Mouse (Mus musculus) myocyte (in vitro differentiated cells): ENCODE results near the gene Nfu1. TPM values are rescaled to one million over a fixed set of nuclear protein-coding genes. Genes with fewer than 3 reads are reported as not detected.

Experiments used
- H3K27me3 ChIP-seq: one replicate; pipeline ENCODE4 v1.6.1; 2011; ENCODE audit not compliant: control insufficient read depth, insufficient read depth, insufficient read length
- H3K36me3 ChIP-seq: one replicate; pipeline ENCODE4 v1.6.1; 2011; ENCODE audit not compliant: control insufficient read depth, insufficient read depth
- H3K4me2 ChIP-seq: one replicate; pipeline ENCODE4 v1.6.1; 2011; ENCODE audit warnings: low read depth, control low read depth
- H3K4me3 ChIP-seq: one replicate; pipeline ENCODE4 v1.5.1; 2011; ENCODE audit warnings: mild to moderate bottlenecking, control low read depth, moderate library complexity
- H3K79me2 ChIP-seq: one replicate; pipeline ENCODE4 v1.6.1; 2011; ENCODE audit not compliant: control insufficient read depth, insufficient read depth
- H3ac ChIP-seq: one replicate; pipeline ENCODE4 v1.6.1; 2011; ENCODE audit not compliant: control insufficient read depth, insufficient read length
- CEBPB ChIP-seq: IDR thresholded peaks from 2 replicates; pipeline ENCODE4 v1.6.1; 2011; ENCODE audit warnings: mild to moderate bottlenecking, moderate library complexity; ENCODE audit not compliant: poor library complexity, insufficient read depth, severe bottlenecking
- E2F4 ChIP-seq: IDR thresholded peaks from one replicate; pipeline ENCODE4 v1.6.1; 2011; ENCODE audit warnings: mild to moderate bottlenecking, control low read depth, moderate library complexity; ENCODE audit not compliant: insufficient read depth
- MAX ChIP-seq: IDR thresholded peaks from one replicate; pipeline ENCODE4 v1.6.1; 2011; ENCODE audit warnings: low read depth, mild to moderate bottlenecking, control low read depth
- MYOD1 ChIP-seq, 3 experiments: IDR thresholded peaks; one replicate each; pipeline ENCODE4 v1.6.1; 2011; ENCODE audit warnings: control low read depth in 2 of 3, low read depth in 2 of 3, mild to moderate bottlenecking in 2 of 3, moderate library complexity in 1 of 3; ENCODE audit not compliant: insufficient read length in 2 of 3, control insufficient read depth in 1 of 3
- MYOG ChIP-seq, 3 experiments: IDR thresholded peaks; one replicate each; pipeline ENCODE4 v1.6.1; 2011; ENCODE audit warnings: control low read depth in 2 of 3, low read depth in 2 of 3, mild to moderate bottlenecking in 2 of 3; ENCODE audit not compliant: insufficient read length in 2 of 3, control insufficient read depth in 1 of 3, insufficient read depth in 1 of 3
- POLR2A ChIP-seq: IDR thresholded peaks from one replicate; pipeline ENCODE4 v1.6.1; 2011; ENCODE audit warnings: low read depth, mild to moderate bottlenecking, control low read depth, moderate library complexity; ENCODE audit not compliant: insufficient read length
- POLR2AphosphoS2 ChIP-seq: IDR thresholded peaks from one replicate; pipeline ENCODE4 v1.6.1; 2011; ENCODE audit warnings: low read depth, control low read depth; ENCODE audit not compliant: insufficient read length
- REST ChIP-seq: IDR thresholded peaks from one replicate; pipeline ENCODE4 v1.6.1; 2011; ENCODE audit warnings: mild to moderate bottlenecking, control low read depth, moderate library complexity; ENCODE audit not compliant: insufficient read depth, insufficient read length
- SRF ChIP-seq: IDR thresholded peaks from one replicate; pipeline ENCODE4 v1.6.1; 2011; ENCODE audit warnings: low read depth; ENCODE audit not compliant: control insufficient read depth, insufficient read length
- TCF12 ChIP-seq: IDR thresholded peaks from one replicate; pipeline ENCODE4 v1.6.1; 2011; ENCODE audit warnings: mild to moderate bottlenecking, control low read depth; ENCODE audit not compliant: poor library complexity, insufficient read depth, severe bottlenecking
- TCF3 ChIP-seq: IDR thresholded peaks from one replicate; pipeline ENCODE4 v1.6.1; 2011; ENCODE audit warnings: low read depth, control low read depth; ENCODE audit not compliant: insufficient read length
- USF1 ChIP-seq: IDR thresholded peaks from one replicate; pipeline ENCODE4 v1.6.1; 2011; ENCODE audit warnings: low read depth, mild to moderate bottlenecking, control low read depth, moderate library complexity
- polyA plus RNA-seq: library from polyadenylated mRNA; unstranded; fragments of >200 nt; fragmentation: generic; extraction: Trizol; gene quantifications from one replicate; pipeline ENCODE4 v1.2.1, GENCODE M21; 2012; ENCODE audit warnings: missing spikeins

Gene Nfu1
- polyA plus RNA-seq, 1 experiment: 240 TPM

DNA sequence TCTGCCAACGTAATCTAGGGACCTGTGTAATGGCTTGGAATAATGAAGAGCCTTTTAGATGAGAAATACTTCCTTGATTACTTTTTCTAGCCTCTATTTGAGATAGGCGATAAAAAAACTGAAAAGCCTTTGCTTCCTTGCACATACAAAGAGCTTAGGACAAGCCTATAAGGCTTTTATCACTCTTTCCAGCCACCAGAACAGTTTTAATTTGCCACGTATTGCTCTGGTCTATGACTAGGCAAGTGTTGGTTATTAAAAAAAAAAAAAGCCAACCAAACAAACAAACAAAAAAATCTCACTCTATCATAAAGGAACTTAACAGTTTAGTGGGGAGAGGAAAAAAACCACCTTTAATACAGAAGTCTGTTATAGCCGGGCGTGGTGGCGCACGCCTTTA lies 32.4 kb downstream of the Nfu1 start:
- peak overlapping the region; percentile 93 for H3K4me3 ChIP-seq
- H3K79me2 ChIP-seq: peaks cover 29% of the 10 kb centered on the region
- no peak overlapping the region for H3ac ChIP-seq
- peak overlapping the region; percentile 97 for H3K4me2 ChIP-seq
- no peaks in the 10 kb centered on the region for H3K36me3 ChIP-seq
- no peaks in the 10 kb centered on the region for H3K27me3 ChIP-seq
- TF ChIP-seq REST (no peak), MYOG (IDR thresholded peaks at IDR 0.05; ENCODE audit: control insufficient read depth in 1 of 3, insufficient read depth in 1 of 3, insufficient read length in 2 of 3, low read depth in 2 of 3) (no peak), POLR2AphosphoS2 (no peak), TCF12 (no peak), CEBPB (no peak), E2F4 (no peak), MYOD1 (IDR thresholded peaks at IDR 0.05; ENCODE audit: control insufficient read depth in 1 of 3, insufficient read length in 2 of 3, low read depth in 2 of 3) (no peak)

DNA sequence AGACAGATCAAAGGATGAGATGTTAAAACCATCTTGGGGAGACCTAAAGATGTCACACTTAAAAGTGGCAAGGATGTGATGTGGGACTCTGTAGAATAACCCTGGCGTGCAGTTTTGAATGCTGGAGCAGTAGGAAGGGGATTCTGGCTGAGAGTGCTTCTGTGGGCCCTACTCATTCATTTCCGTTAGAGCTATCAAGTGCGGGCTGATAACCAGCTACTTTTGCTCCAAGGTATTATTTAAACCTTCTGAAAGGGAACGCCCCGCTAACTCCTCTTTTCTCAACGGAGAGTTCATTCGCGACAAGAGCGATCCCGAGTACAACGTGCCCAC lies 32.9 kb downstream of the Nfu1 start:
- H3ac ChIP-seq: peak overlapping the region; percentile 62
- H3K79me2 ChIP-seq: peaks cover 32% of the 10 kb centered on the region
- H3K4me2 ChIP-seq: peak overlapping the region; percentile 97
- no peaks in the 10 kb centered on the region for H3K36me3 ChIP-seq
- no peaks in the 10 kb centered on the region for H3K27me3 ChIP-seq
- H3K4me3 ChIP-seq: peak overlapping the region; percentile 93
- TF ChIP-seq MAX (no peak), REST (no peak), E2F4 (no peak), MYOD1 (IDR thresholded peaks at IDR 0.05; ENCODE audit: control insufficient read depth in 1 of 3, insufficient read length in 2 of 3, low read depth in 2 of 3) (no peak), SRF (no peak), USF1 (no peak), POLR2A (no peak), MYOG (IDR thresholded peaks at IDR 0.05; ENCODE audit: control insufficient read depth in 1 of 3, insufficient read depth in 1 of 3, insufficient read length in 2 of 3, low read depth in 2 of 3) (no peak), POLR2AphosphoS2 (no peak), CEBPB (no peak)

DNA sequence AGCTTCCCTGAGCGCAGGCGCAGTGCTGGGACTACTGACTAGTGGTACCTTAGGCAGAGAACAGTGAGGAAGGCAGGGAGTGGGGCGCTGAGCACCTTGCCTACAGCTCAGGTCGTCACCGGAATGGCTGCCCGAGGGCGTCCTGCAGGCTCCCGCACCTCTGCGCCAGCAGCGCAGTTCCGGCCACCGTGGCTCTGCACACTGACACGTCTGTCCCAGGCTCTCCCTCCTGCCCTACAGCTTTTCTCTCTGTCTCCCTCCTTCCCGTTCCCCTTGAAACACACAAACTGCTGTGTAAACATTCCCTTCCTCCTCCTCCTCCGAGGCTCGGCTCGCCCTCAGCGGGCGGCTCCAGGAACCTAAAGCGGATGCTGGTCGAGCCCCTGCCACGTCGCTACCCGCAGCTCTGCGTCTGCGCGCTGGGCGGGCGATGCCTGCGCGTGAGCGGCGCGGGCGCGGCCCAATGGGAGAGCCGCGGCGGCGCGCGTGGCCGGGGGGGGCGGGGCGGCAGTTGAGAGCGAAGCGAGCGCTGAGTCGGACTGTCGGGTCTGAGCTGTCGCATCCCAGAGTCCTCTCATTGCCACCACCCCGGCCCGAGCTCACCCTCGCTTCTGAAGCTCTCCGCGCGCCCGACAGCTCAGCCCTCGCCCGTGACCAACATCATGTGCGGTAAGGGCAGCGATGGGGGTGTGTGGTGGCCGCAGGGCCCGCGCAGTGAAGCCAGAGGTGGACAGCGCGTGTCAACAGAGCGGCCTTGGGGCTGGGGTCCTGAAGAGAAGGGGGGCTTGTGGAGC lies 33.5 kb downstream of the Nfu1 start, which contains the start of gene Gfpt1:
Gene Gfpt1 (plus strand): TSS at position 510 of the 794 bp plus-strand sequence.
- peak within 1 kb of the TSS; percentile 97 for H3K4me2 ChIP-seq
- no peaks in the 10 kb centered on the region for H3K27me3 ChIP-seq
- H3ac ChIP-seq: peak within 1 kb of the TSS; percentile 62
- H3K36me3 ChIP-seq: peaks cover 3% of the 10 kb centered on the region
- peaks cover 37% of the 10 kb centered on the region for H3K79me2 ChIP-seq
- peak within 1 kb of the TSS; percentile 93 for H3K4me3 ChIP-seq
- no peak for TF ChIP-seq TCF3
- peak; percentile 74 for TF ChIP-seq POLR2AphosphoS2
- TF ChIP-seq MYOG (IDR thresholded peaks at IDR 0.05; ENCODE audit: control insufficient read depth in 1 of 3, insufficient read depth in 1 of 3, insufficient read length in 2 of 3, low read depth in 2 of 3): peak in 1 of 3 experiments; percentile 10
- peak; percentile 2 for TF ChIP-seq USF1
- TF ChIP-seq TCF12: no peak
- TF ChIP-seq POLR2A: peak; percentile 66
- peak in 1 of 3 experiments; percentile 8 for TF ChIP-seq MYOD1 (IDR thresholded peaks at IDR 0.05; ENCODE audit: control insufficient read depth in 1 of 3, insufficient read length in 2 of 3, low read depth in 2 of 3)

DNA sequence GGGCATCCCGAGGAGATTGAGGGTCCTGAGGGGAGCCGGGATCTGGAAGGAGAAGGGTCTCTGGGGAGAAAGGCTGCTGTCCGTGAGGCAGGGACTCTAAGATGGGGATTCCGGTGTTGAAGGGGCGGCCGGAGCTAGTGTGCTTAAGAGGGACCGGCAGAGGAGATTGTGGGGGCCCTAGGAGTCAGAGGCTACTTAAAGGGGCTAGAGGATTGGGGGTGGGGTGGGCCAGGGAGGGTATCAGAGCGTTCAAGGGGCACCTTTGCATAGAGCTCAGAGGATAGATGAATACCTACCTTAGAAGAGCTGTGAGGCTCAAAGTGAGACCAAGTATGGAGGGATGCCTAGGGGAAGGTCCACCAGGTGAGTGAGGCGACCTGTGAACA lies 34.1 kb downstream of the Nfu1 start:
- H3ac ChIP-seq: peak overlapping the region; percentile 62
- peaks cover 9% of the 10 kb centered on the region for H3K36me3 ChIP-seq
- peaks cover 37% of the 10 kb centered on the region for H3K79me2 ChIP-seq
- peak overlapping the region; percentile 92 for H3K4me2 ChIP-seq
- peak overlapping the region; percentile 93 for H3K4me3 ChIP-seq
- TF ChIP-seq TCF3 (no peak), CEBPB (no peak), MAX (no peak), MYOD1 (IDR thresholded peaks at IDR 0.05; ENCODE audit: control insufficient read depth in 1 of 3, insufficient read length in 2 of 3, low read depth in 2 of 3) (no peak), TCF12 (no peak), POLR2AphosphoS2 (no peak), SRF (no peak), USF1 (no peak), POLR2A (no peak), MYOG (IDR thresholded peaks at IDR 0.05; ENCODE audit: control insufficient read depth in 1 of 3, insufficient read depth in 1 of 3, insufficient read length in 2 of 3, low read depth in 2 of 3) (no peak), E2F4 (no peak), REST (no peak)
- no peaks in the 10 kb centered on the region for H3K27me3 ChIP-seq

DNA sequence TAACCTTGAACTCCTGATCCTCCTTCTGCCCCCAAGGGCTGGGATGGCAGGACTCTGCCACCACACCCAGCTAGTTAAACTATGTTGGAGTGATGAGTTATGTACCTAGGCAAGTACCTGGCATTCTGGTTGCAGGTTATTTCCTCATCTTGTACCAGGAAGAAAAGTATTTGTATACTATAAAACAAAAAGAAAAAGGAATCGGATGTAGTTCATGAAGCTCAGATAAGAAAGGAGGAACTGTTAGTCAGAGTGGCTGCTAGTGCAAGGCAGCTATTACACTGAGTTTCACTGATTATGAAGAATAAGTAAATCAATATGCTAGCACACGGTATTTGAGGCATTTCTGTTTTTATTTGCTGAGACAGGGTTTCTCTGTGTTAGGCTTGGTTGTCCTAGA lies 35.9 kb downstream of the Nfu1 start:
- peaks cover 13% of the 10 kb centered on the region for H3K36me3 ChIP-seq
- H3ac ChIP-seq: no peak overlapping the region
- no peaks in the 10 kb centered on the region for H3K27me3 ChIP-seq
- H3K4me2 ChIP-seq: no peak overlapping the region
- peaks cover 37% of the 10 kb centered on the region for H3K79me2 ChIP-seq
- no peak for TF ChIP-seq SRF
- no peak overlapping the region for H3K4me3 ChIP-seq
